ENCODE assay signal across 8 mouse cellular contexts in genomic region chr17:24534160-24534718, GRCm38 (mm10). TPM values are rescaled to one million over a fixed set of nuclear protein-coding genes. Genes with fewer than 3 reads are reported as not detected.
A peak's percentile ranks its signal among the peaks of the same experiment; 100 is the strongest.
DNase-seq lines count a peak whose midpoint lies in the region; ATAC-seq and TF ChIP-seq lines count a peak whose summit lies in the region.

Rab26 (minus strand) TSS chr17:24534210.

- H3K4me3 ChIP-seq in heart, adult 2 months = peak within 1 kb of the TSS; percentile 49
- peak within 1 kb of the TSS; percentile 68 for H3K4me3 ChIP-seq in testis, adult 2 months (ENCODE audit: control insufficient read depth, low read depth, low read length)
- peak within 1 kb of the TSS; percentile 43 for H3K4me3 ChIP-seq in limb, embryonic 13.5 days
- H3K4me3 ChIP-seq in stomach, postnatal 0 days (ENCODE audit: low read depth, low read length) = peak within 1 kb of the TSS; percentile 33

- H3K4me2 ChIP-seq in limb, embryonic 13.5 days (replicated peaks) = peak within 1 kb of the TSS; percentile 74
- peak within 1 kb of the TSS; percentile 68 for H3K4me2 ChIP-seq in stomach, postnatal 0 days (replicated peaks; ENCODE audit: low read depth)

- H3K4me1 ChIP-seq in heart, adult 2 months (ENCODE audit: control insufficient read depth, insufficient read depth, low read length) = peaks cover 7% of the 10 kb centered on the region
- H3K4me1 ChIP-seq in testis, adult 2 months (ENCODE audit: control insufficient read depth, insufficient read depth, low read length) = peaks cover 10% of the 10 kb centered on the region
- peaks cover 63% of the 10 kb centered on the region for H3K4me1 ChIP-seq in limb, embryonic 13.5 days
- peaks cover 9% of the 10 kb centered on the region for H3K4me1 ChIP-seq in stomach, postnatal 0 days (replicated peaks; ENCODE audit: control insufficient read depth, insufficient read depth)

- intact Hi-C loops in heart, adult 2 months (cut with DNase I) = no loop called here

- no peak for ATAC-seq in limb, embryonic 13.5 days (ENCODE audit: low FRiP score, low read depth)
- ATAC-seq in stomach, postnatal 0 days (ENCODE audit: low FRiP score, low TSS enrichment) = no peak
- ATAC-seq in activated CD4-positive, CD25-positive, alpha-beta regulatory T cell, adult 4 months = no peak

- no peak for TF ChIP-seq EP300 in heart, adult 2 months (IDR thresholded peaks at IDR 0.05; ENCODE audit: insufficient read depth, low read depth, low read length)
- TF ChIP-seq EP300 in stomach, postnatal 0 days (optimal IDR thresholded peaks at IDR 0.05) = no peak

- WGBS in heart, adult 2 months = 94% methylated on average over 8 of the region's 8 CpGs
- WGBS in limb, embryonic 13.5 days = 93% methylated on average over 8 of the region's 8 CpGs
- WGBS in stomach, postnatal 0 days = 89% methylated on average over 8 of the region's 8 CpGs

- H3K27me3 ChIP-seq in heart, adult 2 months (ENCODE audit: control insufficient read depth, insufficient read depth, low read length) = no peaks in the 10 kb centered on the region
- H3K27me3 ChIP-seq in testis, adult 2 months (ENCODE audit: control insufficient read depth, insufficient read depth, low read length) = no peaks in the 10 kb centered on the region
- no peaks in the 10 kb centered on the region for H3K27me3 ChIP-seq in limb, embryonic 13.5 days
- H3K27me3 ChIP-seq in stomach, postnatal 0 days (ENCODE audit: control insufficient read depth, insufficient read depth, low read length) = no peaks in the 10 kb centered on the region

- H3K9ac ChIP-seq in heart, adult 2 months (ENCODE audit: low read depth, low read length) = peak within 1 kb of the TSS; percentile 46
- H3K9ac ChIP-seq in limb, embryonic 13.5 days = peak within 1 kb of the TSS; percentile 67
- H3K9ac ChIP-seq in stomach, postnatal 0 days (ENCODE audit: low read length) = peak within 1 kb of the TSS; percentile 50

- TF ChIP-seq POLR2A in heart, adult 2 months (IDR thresholded peaks at IDR 0.05; ENCODE audit: insufficient read depth, low read depth, low read length) = no peak
- TF ChIP-seq POLR2A in testis, adult 2 months (IDR thresholded peaks at IDR 0.05; ENCODE audit: control insufficient read depth, low read depth, low read length) = no peak

- H3K9me3 ChIP-seq in limb, embryonic 13.5 days = no peaks in the 10 kb centered on the region
- H3K9me3 ChIP-seq in stomach, postnatal 0 days (ENCODE audit: control insufficient read depth, low read length) = no peaks in the 10 kb centered on the region

- no peak for TF ChIP-seq CTCF in heart, adult 2 months (IDR thresholded peaks at IDR 0.05)
- no peak for TF ChIP-seq CTCF in testis, adult 2 months (IDR thresholded peaks at IDR 0.05; ENCODE audit: control insufficient read depth, insufficient read depth, insufficient replicate concordance, low read depth, low read length)
- no peak for TF ChIP-seq CTCF in stomach, postnatal 0 days (IDR thresholded peaks at IDR 0.05; ENCODE audit: low read depth)

- no peaks in the 10 kb centered on the region for H3K36me3 ChIP-seq in heart, adult 2 months (ENCODE audit: control insufficient read depth, insufficient read depth, low read length)
- no peaks in the 10 kb centered on the region for H3K36me3 ChIP-seq in testis, adult 2 months (ENCODE audit: control insufficient read depth, insufficient read depth, low read length)
- H3K36me3 ChIP-seq in limb, embryonic 13.5 days = peaks cover 18% of the 10 kb centered on the region
- peaks cover 3% of the 10 kb centered on the region; the same call in 1 of the 2 replicates for H3K36me3 ChIP-seq in stomach, postnatal 0 days (ENCODE audit: control insufficient read depth, insufficient read depth, low read length)

- H3K27ac ChIP-seq in heart, adult 2 months = no peak within 1 kb of the TSS
- no peak within 1 kb of the TSS for H3K27ac ChIP-seq in testis, adult 2 months (ENCODE audit: control insufficient read depth, insufficient read depth, low read depth, low read length)
- no peak within 1 kb of the TSS for H3K27ac ChIP-seq in limb, embryonic 13.5 days
- H3K27ac ChIP-seq in stomach, postnatal 0 days (replicated peaks) = no peak within 1 kb of the TSS

- no peak for DNase-seq in heart, adult 2 months
- DNase-seq in heart, adult 11 months = no peak
- DNase-seq in testis, postnatal 10 days (ENCODE audit: low spot score) = no peak
- DNase-seq in stomach, postnatal 0 days (ENCODE audit: low spot score) = no peak
- no peak for DNase-seq in adrenal gland, postnatal 25 days

- no peaks in the 10 kb centered on the region for H3K79me2 ChIP-seq in heart, adult 2 months (replicated peaks; ENCODE audit: control insufficient read depth, insufficient read depth, low read length)

RNA-seq across cellular contexts. Expression of gene Rab26, which starts in this region (rescaled TPM):
- under 1 TPM in 1 of 2 experiments, not detected in 1; 0.39 TPM for total RNA-seq in heart, adult 2 months (2021)
- polyA plus RNA-seq in heart, adult 2 months (2012; rRNA removed) = 0.10 and 0.12 TPM in 2 replicates
- polyA plus RNA-seq in testis, adult 2 months (2012; rRNA removed) = 0.82 and 1.1 TPM in 2 replicates
- 3.4 TPM in 2 replicates for polyA plus RNA-seq in limb, embryonic 13.5 days (2015; fragmentation: Nextera tagmentation; extraction: Ambion mirVana)
- 0.82 and 0.85 TPM in 2 replicates for polyA plus RNA-seq in stomach, postnatal 0 days (2015; fragmentation: Nextera tagmentation; extraction: Ambion mirVana)
- 1.3 and 1.4 TPM in 2 replicates for total RNA-seq in adrenal gland, postnatal 25 days (2021)
- polyA plus RNA-seq in activated CD4-positive, CD25-positive, alpha-beta regulatory T cell, adult 4 months (2017; shearing (Covaris generic)) = 1 to 10 TPM; 2.8 to 3.3 TPM
